ENCODE assay signal across 8 mouse cellular contexts in genomic region chr5:113179843-113180682, GRCm38 (mm10). TPM values are rescaled to one million over a fixed set of nuclear protein-coding genes. Genes with fewer than 3 reads are reported as not detected.
A peak's percentile ranks its signal among the peaks of the same experiment; 100 is the strongest.
DNase-seq lines count a peak whose midpoint lies in the region; ATAC-seq and TF ChIP-seq lines count a peak whose summit lies in the region.

No protein-coding gene starts in this region.

- no peak overlapping the region for H3K27ac ChIP-seq in cortical plate, adult 2 months (ENCODE audit: insufficient read depth, low read length)
- H3K27ac ChIP-seq in hindbrain, postnatal 0 days = peak overlapping the region; percentile 69
- peak overlapping the region; percentile 67 for H3K27ac ChIP-seq in left cerebral cortex, adult 2 months
- H3K27ac ChIP-seq in macrophage = peak overlapping the region; percentile 75

- H3K4me1 ChIP-seq in cortical plate, adult 2 months (ENCODE audit: control insufficient read depth, insufficient read depth, low read length) = no peaks in the 10 kb centered on the region; the same call in 1 of the 2 replicates
- H3K4me1 ChIP-seq in hindbrain, postnatal 0 days (ENCODE audit: insufficient read depth, low read length) = no peaks in the 10 kb centered on the region

- H3K4me3 ChIP-seq in cortical plate, adult 2 months (ENCODE audit: insufficient read depth, low read length) = no peak overlapping the region
- H3K4me3 ChIP-seq in hindbrain, postnatal 0 days (ENCODE audit: low read length) = peak overlapping the region; percentile 19; the same call in 1 of the 2 replicates
- peak overlapping the region; percentile 34; the same call in 1 of the 2 replicates for H3K4me3 ChIP-seq in left cerebral cortex, adult 2 months
- peak overlapping the region; percentile 29 for H3K4me3 ChIP-seq in macrophage (ENCODE audit: inconsistent target)

- peak; percentile 90 for ATAC-seq in hindbrain, postnatal 0 days

- peak; percentile 88 for TF ChIP-seq CTCF in cortical plate, adult 2 months (IDR thresholded peaks at IDR 0.05; ENCODE audit: extremely low read depth, insufficient read depth, low read length)
- TF ChIP-seq CTCF in hindbrain, postnatal 0 days (IDR thresholded peaks at IDR 0.05; ENCODE audit: low read depth) = peak; percentile 95
- TF ChIP-seq CTCF in left cerebral cortex, adult 2 months (IDR thresholded peaks at IDR 0.05) = peak; percentile 96

- peak overlapping the region; percentile 33; the same call in 1 of the 2 replicates for H3K9ac ChIP-seq in hindbrain, postnatal 0 days (replicated peaks; ENCODE audit: low read length)

- DNase-seq in ZHBTc4 (ENCODE audit: low read depth, low spot score) = peak; percentile 92
- peak; percentile 85 to 86 for DNase-seq in gastrocnemius, adult 8-10 months (ENCODE audit: low spot score in 2 of 2)
- DNase-seq in hindbrain, postnatal 0 days (ENCODE audit: low spot score) = peak; percentile 93
- DNase-seq in left cerebral cortex, adult 2 months (ENCODE audit: extremely low spot score in 1 of 2, low spot score in 2 of 2) = peak; percentile 82 to 86
- DNase-seq in right cerebral cortex, adult 18-20 months = peak; percentile 88
- peak; percentile 92 for DNase-seq in urinary bladder, postnatal 14 days (ENCODE audit: low spot score)

- no peaks in the 10 kb centered on the region for H3K27me3 ChIP-seq in hindbrain, postnatal 0 days (ENCODE audit: insufficient read depth, low read length)

- intact Hi-C loops in left cerebral cortex, adult 2 months (cut with DNase I) = loop anchor here (1.0 kb wide), 2 partner anchors 41 to 46 kb away; partner anchors contain the start of genes 2900026A02Rik and Tmem211

- TF ChIP-seq POLR2A in cortical plate, adult 2 months (IDR thresholded peaks at IDR 0.05; ENCODE audit: extremely low read depth, insufficient read depth, low read length) = no peak

- WGBS in hindbrain, postnatal 0 days = 3% methylated on average over 25 of the region's 30 CpGs
- 10% methylated on average over 30 of the region's 30 CpGs for WGBS in macrophage (ENCODE audit: missing documents)

- no peaks in the 10 kb centered on the region for H3K9me3 ChIP-seq in hindbrain, postnatal 0 days (ENCODE audit: low read length)

- peak overlapping the region; percentile 46 for H3K4me2 ChIP-seq in hindbrain, postnatal 0 days (ENCODE audit: low read depth, low read length)

- H3K79me2 ChIP-seq in macrophage (ENCODE audit: inconsistent target) = no peaks in the 10 kb centered on the region

- H3K36me3 ChIP-seq in hindbrain, postnatal 0 days (ENCODE audit: insufficient read depth, low read length) = peaks cover 3% of the 10 kb centered on the region; the same call in 1 of the 2 replicates
- no peaks in the 10 kb centered on the region for H3K36me3 ChIP-seq in macrophage (ENCODE audit: inconsistent target)

RNA-seq across cellular contexts. Expression of gene 2900026A02Rik, which starts 41.0 kb away (rescaled TPM):
- 25.4 and 28.2 TPM in 2 replicates for polyA plus RNA-seq in cortical plate, adult 2 months (2012; rRNA removed)
- 10 to 100 TPM; 21.3 to 26.3 (median 23.9) TPM for total RNA-seq in gastrocnemius, adult 8-10 months (2022)
- total RNA-seq in hindbrain, postnatal 0 days (2014; rRNA removed) = 9.2 and 10.6 TPM in 2 replicates
- 2.5 and 3.1 TPM in 2 replicates for polyA plus RNA-seq in hindbrain, postnatal 0 days (2015; fragmentation: Nextera tagmentation; extraction: Ambion mirVana)
- 10 to 100 TPM; 39.6 to 45.1 TPM for total RNA-seq in left cerebral cortex, adult 2 months (2021)
- total RNA-seq in macrophage (2018; cell fraction: chromatin; rRNA removed) = 1 to 10 TPM in 19 of 26 experiments, under 1 TPM in 7; 0.38 to 7.0 (median 3.3) TPM
- total RNA-seq in macrophage (2018; cell fraction: cytosol; rRNA removed) = 10 to 100 TPM in 1 of 26 experiments, 1 to 10 TPM in 25; 3.1 to 10.3 (median 6.4) TPM
- total RNA-seq in macrophage (2018; cell fraction: nucleus; rRNA removed) = 10 to 100 TPM in 3 of 26 experiments, 1 to 10 TPM in 23; 1.8 to 13.2 (median 5.4) TPM
- 4.3 to 6.7 TPM (median 4.4 TPM) in 3 replicates for polyA plus RNA-seq in macrophage (2018)

RNA-seq across cellular contexts. Expression of gene Tmem211, which starts 46.6 kb away (rescaled TPM):
- not detected in 2 replicates for polyA plus RNA-seq in cortical plate, adult 2 months (2012; rRNA removed)
- not detected for total RNA-seq in gastrocnemius, adult 8-10 months (2022)
- total RNA-seq in hindbrain, postnatal 0 days (2014; rRNA removed) = 0.16 TPM in 1 of 2 replicates, not detected in the other
- polyA plus RNA-seq in hindbrain, postnatal 0 days (2015; fragmentation: Nextera tagmentation; extraction: Ambion mirVana) = 0.10 TPM in 1 of 2 replicates, not detected in the other
- not detected for total RNA-seq in left cerebral cortex, adult 2 months (2021)
- not detected for total RNA-seq in macrophage (2018; cell fraction: chromatin; rRNA removed)
- total RNA-seq in macrophage (2018; cell fraction: cytosol; rRNA removed) = not detected
- total RNA-seq in macrophage (2018; cell fraction: nucleus; rRNA removed) = not detected
- not detected in 3 replicates for polyA plus RNA-seq in macrophage (2018)
